Mouse (Mus musculus) cerebellum, adult 2 months (tissue): ENCODE measurements around the gene Zfp638.

Source experiments
- CTCF ChIP-seq: fragments of 200-500 bp; IDR thresholded peaks from 2 replicates; pipeline ENCODE4 v1.5.1; 2011; ENCODE audit warnings: low read depth, mild to moderate bottlenecking, control low read depth, low read length, moderate library complexity, borderline replicate concordance; ENCODE audit not compliant: insufficient read depth
- POLR2A ChIP-seq: fragments of 200-500 bp; IDR thresholded peaks from 2 replicates; pipeline ENCODE4 v1.6.1; 2011; ENCODE audit warnings: low read length, control low read depth, borderline replicate concordance; ENCODE audit not compliant: insufficient read depth

DNA sequence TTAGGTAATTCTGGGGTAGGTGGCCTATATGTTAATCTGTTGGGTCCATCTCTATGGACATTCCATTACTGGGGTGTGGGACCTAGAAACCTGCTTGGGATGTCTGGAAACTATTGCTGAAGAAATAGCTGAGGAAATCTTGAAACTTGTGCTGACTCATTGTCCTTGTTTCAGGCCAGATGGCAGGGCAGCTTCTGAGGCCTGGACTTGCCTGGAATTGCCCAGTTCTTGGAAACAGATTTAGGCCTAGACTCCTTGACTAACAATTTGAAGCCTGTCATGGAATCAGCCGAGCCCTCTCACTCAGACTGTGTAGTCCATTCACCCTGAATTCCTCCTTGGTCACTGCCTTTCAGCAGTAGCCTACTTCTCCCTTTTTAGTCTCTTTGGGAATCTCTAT, 21.9 kb downstream of the Zfp638 start:
- no peak for TF ChIP-seq CTCF
- TF ChIP-seq POLR2A, result no peak
